Comparison of ENCODE assay signal across 8 mouse cellular contexts in genomic region chr3:88440500-88441381, GRCm38 (mm10). TPM values are rescaled to one million over a fixed set of nuclear protein-coding genes. Genes with fewer than 3 reads are reported as not detected.
A peak's percentile ranks its signal among the peaks of the same experiment; 100 is the strongest.
DNase-seq lines count a peak whose midpoint lies in the region; ATAC-seq and TF ChIP-seq lines count a peak whose summit lies in the region.

No protein-coding gene starts in this region.

- H3K27ac ChIP-seq in forebrain, postnatal 0 days (ENCODE audit: low read depth, low read length), result no peak overlapping the region
- H3K27ac ChIP-seq in kidney, adult 2 months (ENCODE audit: insufficient read depth, low read depth, low read length), result peak overlapping the region; percentile 76
- no peak overlapping the region; the same call in 1 of the 2 replicates for H3K27ac ChIP-seq in lung, embryonic 14.5 days (ENCODE audit: low read depth)
- no peak overlapping the region for H3K27ac ChIP-seq in neural tube, embryonic 15.5 days (replicated peaks)

- DNase-seq in layer of hippocampus, adult 11-12 months (ENCODE audit: low spot score), result peak; percentile 56
- no peak for DNase-seq in layer of hippocampus, adult 9-10 months (ENCODE audit: low spot score)
- DNase-seq in adrenal gland, postnatal 36 days, result peak; percentile 60 to 63
- peak; percentile 54 for DNase-seq in forebrain, postnatal 0 days
- DNase-seq in kidney, adult 2 months, result peak; percentile 81
- DNase-seq in lung, embryonic 14.5 days, result peak; percentile 85
- no peak for DNase-seq in urinary bladder, postnatal 10 days (ENCODE audit: low spot score)

- peak; percentile 61 for TF ChIP-seq CTCF in forebrain, postnatal 0 days (IDR thresholded peaks at IDR 0.05; ENCODE audit: low read depth)
- peak; percentile 45; the same call in 1 of the 2 replicates for TF ChIP-seq CTCF in kidney, adult 2 months (conservative IDR thresholded peaks at IDR 0.05; ENCODE audit: insufficient read depth, insufficient read length, low read depth, low read length)
- peak; percentile 72 for TF ChIP-seq CTCF in lung, embryonic 14.5 days (IDR thresholded peaks at IDR 0.05; ENCODE audit: low read depth)

- no peak for ATAC-seq in forebrain, postnatal 0 days
- no peak for ATAC-seq in lung, embryonic 14.5 days (ENCODE audit: insufficient read depth)
- ATAC-seq in neural tube, embryonic 15.5 days (ENCODE audit: low FRiP score), result peak; percentile 28; the same call in 1 of the 2 replicates

- peaks cover 47% of the 10 kb centered on the region for H3K36me3 ChIP-seq in forebrain, postnatal 0 days (ENCODE audit: insufficient read depth)
- no peaks in the 10 kb centered on the region; the same call in 1 of the 2 replicates for H3K36me3 ChIP-seq in kidney, adult 2 months (ENCODE audit: control insufficient read depth, insufficient read depth, low read length)
- H3K36me3 ChIP-seq in lung, embryonic 14.5 days (ENCODE audit: insufficient read depth), result no peaks in the 10 kb centered on the region
- H3K36me3 ChIP-seq in neural tube, embryonic 15.5 days, result peaks cover 55% of the 10 kb centered on the region

- WGBS in forebrain, postnatal 0 days, result 32% methylated on average over 27 of the region's 27 CpGs
- 12% methylated on average over 27 of the region's 27 CpGs for WGBS in kidney, adult 2 months
- 17% methylated on average over 27 of the region's 27 CpGs for WGBS in lung, embryonic 14.5 days
- 19% methylated on average over 27 of the region's 27 CpGs for WGBS in neural tube, embryonic 15.5 days

- H3K4me1 ChIP-seq in forebrain, postnatal 0 days (ENCODE audit: insufficient read depth), result no peaks in the 10 kb centered on the region
- H3K4me1 ChIP-seq in kidney, adult 2 months (ENCODE audit: control insufficient read depth, insufficient read depth, low read length), result peaks cover 32% of the 10 kb centered on the region
- H3K4me1 ChIP-seq in lung, embryonic 14.5 days (ENCODE audit: insufficient read depth), result no peaks in the 10 kb centered on the region; the same call in 1 of the 2 replicates
- peaks cover 6% of the 10 kb centered on the region; the same call in 1 of the 2 replicates for H3K4me1 ChIP-seq in neural tube, embryonic 15.5 days

- no peak overlapping the region for H3K4me3 ChIP-seq in forebrain, postnatal 0 days (ENCODE audit: low read depth, low read length)
- H3K4me3 ChIP-seq in kidney, adult 2 months (ENCODE audit: insufficient read depth, low read depth, low read length), result peak overlapping the region; percentile 31
- no peak overlapping the region for H3K4me3 ChIP-seq in lung, embryonic 14.5 days (ENCODE audit: low read depth, low read length)
- no peak overlapping the region for H3K4me3 ChIP-seq in neural tube, embryonic 15.5 days (replicated peaks)

- no peak overlapping the region for H3K9ac ChIP-seq in forebrain, postnatal 0 days
- H3K9ac ChIP-seq in lung, embryonic 14.5 days, result peak overlapping the region; percentile 15; the same call in 1 of the 2 replicates
- H3K9ac ChIP-seq in neural tube, embryonic 15.5 days (replicated peaks), result 0 out of 2 replicates have a peak overlapping the region, but pooled peaks have one; percentile 17

- H3K9me3 ChIP-seq in forebrain, postnatal 0 days (ENCODE audit: low read length), result no peaks in the 10 kb centered on the region
- no peaks in the 10 kb centered on the region for H3K9me3 ChIP-seq in lung, embryonic 14.5 days (ENCODE audit: low read depth, low read length)
- H3K9me3 ChIP-seq in neural tube, embryonic 15.5 days (replicated peaks), result no peaks in the 10 kb centered on the region

- H3K4me2 ChIP-seq in forebrain, postnatal 0 days (ENCODE audit: low read depth), result no peak overlapping the region
- peak overlapping the region; percentile 38 for H3K4me2 ChIP-seq in lung, embryonic 14.5 days
- peak overlapping the region; percentile 25 for H3K4me2 ChIP-seq in neural tube, embryonic 15.5 days

- TF ChIP-seq POLR2A in kidney, adult 2 months (IDR thresholded peaks at IDR 0.05; ENCODE audit: low read depth, low read length), result peak; percentile 21

- H3K27me3 ChIP-seq in forebrain, postnatal 0 days (ENCODE audit: insufficient read depth, low read length), result no peaks in the 10 kb centered on the region
- H3K27me3 ChIP-seq in kidney, adult 2 months (replicated peaks; ENCODE audit: control insufficient read depth, insufficient read depth, low read length), result no peaks in the 10 kb centered on the region
- H3K27me3 ChIP-seq in lung, embryonic 14.5 days (ENCODE audit: insufficient read depth, low read length), result no peaks in the 10 kb centered on the region
- H3K27me3 ChIP-seq in neural tube, embryonic 15.5 days (replicated peaks), result no peaks in the 10 kb centered on the region

RNA-seq across cellular contexts. Expression of gene Slc25a44, which starts 15.8 kb away (rescaled TPM):
- total RNA-seq in adrenal gland, postnatal 36 days (2021), result 10 to 100 TPM; 47.2 to 48.1 TPM
- 51.4 and 63.3 TPM in 2 replicates for total RNA-seq in forebrain, postnatal 0 days (2014; rRNA removed)
- polyA plus RNA-seq in forebrain, postnatal 0 days (2015; fragmentation: Nextera tagmentation; extraction: Ambion mirVana), result 35.6 and 36.9 TPM in 2 replicates
- 38.3 and 42.7 TPM in 2 replicates for polyA plus RNA-seq in kidney, adult 2 months (2012; rRNA removed)
- 16.6 and 18.3 TPM in 2 replicates for polyA plus RNA-seq in lung, embryonic 14.5 days (2014; fragmentation: Nextera tagmentation; extraction: Ambion mirVana)
- 33.6 and 36.4 TPM in 2 replicates for polyA plus RNA-seq in neural tube, embryonic 15.5 days (2015; fragmentation: Nextera tagmentation; extraction: Ambion mirVana)

RNA-seq across cellular contexts. Expression of gene Sema4a, which starts 20.2 kb away (rescaled TPM):
- 10 to 100 TPM in 1 of 2 experiments, 1 to 10 TPM in 1; 8.9 to 12.6 TPM for total RNA-seq in adrenal gland, postnatal 36 days (2021)
- 31.5 and 33.0 TPM in 2 replicates for total RNA-seq in forebrain, postnatal 0 days (2014; rRNA removed)
- 19.1 and 25.8 TPM in 2 replicates for polyA plus RNA-seq in forebrain, postnatal 0 days (2015; fragmentation: Nextera tagmentation; extraction: Ambion mirVana)
- polyA plus RNA-seq in kidney, adult 2 months (2012; rRNA removed), result 176 and 197 TPM in 2 replicates
- 2.8 TPM in 2 replicates for polyA plus RNA-seq in lung, embryonic 14.5 days (2014; fragmentation: Nextera tagmentation; extraction: Ambion mirVana)
- 28.2 and 28.8 TPM in 2 replicates for polyA plus RNA-seq in neural tube, embryonic 15.5 days (2015; fragmentation: Nextera tagmentation; extraction: Ambion mirVana)

RNA-seq across cellular contexts. Expression of gene Pmf1, which starts 30.6 kb away (rescaled TPM):
- total RNA-seq in adrenal gland, postnatal 36 days (2021), result 10 to 100 TPM; 29.4 to 43.1 TPM
- total RNA-seq in forebrain, postnatal 0 days (2014; rRNA removed), result 22.5 and 23.8 TPM in 2 replicates
- 27.4 and 30.5 TPM in 2 replicates for polyA plus RNA-seq in forebrain, postnatal 0 days (2015; fragmentation: Nextera tagmentation; extraction: Ambion mirVana)
- 33.9 and 34.4 TPM in 2 replicates for polyA plus RNA-seq in kidney, adult 2 months (2012; rRNA removed)
- 162 and 173 TPM in 2 replicates for polyA plus RNA-seq in lung, embryonic 14.5 days (2014; fragmentation: Nextera tagmentation; extraction: Ambion mirVana)
- 25.8 and 52.7 TPM in 2 replicates for polyA plus RNA-seq in neural tube, embryonic 15.5 days (2015; fragmentation: Nextera tagmentation; extraction: Ambion mirVana)

RNA-seq across cellular contexts. Expression of gene Bglap, which starts 56.5 kb away (rescaled TPM):
- 1 to 10 TPM in 1 of 2 experiments, under 1 TPM in 1; 0.99 to 1.9 TPM for total RNA-seq in adrenal gland, postnatal 36 days (2021)
- total RNA-seq in forebrain, postnatal 0 days (2014; rRNA removed), result 0.76 TPM in 1 of 2 replicates, not detected in the other
- not detected in 2 replicates for polyA plus RNA-seq in forebrain, postnatal 0 days (2015; fragmentation: Nextera tagmentation; extraction: Ambion mirVana)
- 0.61 TPM in 1 of 2 replicates, not detected in the other for polyA plus RNA-seq in kidney, adult 2 months (2012; rRNA removed)
- not detected in 2 replicates for polyA plus RNA-seq in lung, embryonic 14.5 days (2014; fragmentation: Nextera tagmentation; extraction: Ambion mirVana)
- polyA plus RNA-seq in neural tube, embryonic 15.5 days (2015; fragmentation: Nextera tagmentation; extraction: Ambion mirVana), result not detected in 2 replicates

Comparison
In these comparisons a context has a peak if more than half of its experiments do, and no peak if none do; other contexts are left out.
1. DNase-seq: peak in layer of hippocampus, adult 11-12 months (single experiment), adrenal gland, postnatal 36 days (2 of 2), forebrain, postnatal 0 days (single experiment), kidney, adult 2 months (single experiment) and lung, embryonic 14.5 days (single experiment); none in layer of hippocampus, adult 9-10 months (single experiment) and urinary bladder, postnatal 10 days (single experiment).
2. Peak in every context shown above with its lines, with median percentiles within 50 percentile points of each other: CTCF ChIP-seq.